Mouse (Mus musculus) kidney, adult 2 months (tissue): Measurements from ENCODE around the gene Ccdc194.

ENCODE experiments used
- CTCF ChIP-seq: fragments of 200-500 bp; conservative IDR thresholded peaks from 2 replicates; pipeline ENCODE4 v1.5.1; 2011; ENCODE audit warnings: low read depth, mild to moderate bottlenecking, control low read depth, low read length, moderate library complexity, mixed read lengths; ENCODE audit not compliant: insufficient read depth, insufficient read length
- POLR2A ChIP-seq: fragments of 200-500 bp; IDR thresholded peaks from one replicate; pipeline ENCODE4 v1.6.1; 2011; ENCODE audit warnings: low read depth, low read length, control low read depth

DNA sequence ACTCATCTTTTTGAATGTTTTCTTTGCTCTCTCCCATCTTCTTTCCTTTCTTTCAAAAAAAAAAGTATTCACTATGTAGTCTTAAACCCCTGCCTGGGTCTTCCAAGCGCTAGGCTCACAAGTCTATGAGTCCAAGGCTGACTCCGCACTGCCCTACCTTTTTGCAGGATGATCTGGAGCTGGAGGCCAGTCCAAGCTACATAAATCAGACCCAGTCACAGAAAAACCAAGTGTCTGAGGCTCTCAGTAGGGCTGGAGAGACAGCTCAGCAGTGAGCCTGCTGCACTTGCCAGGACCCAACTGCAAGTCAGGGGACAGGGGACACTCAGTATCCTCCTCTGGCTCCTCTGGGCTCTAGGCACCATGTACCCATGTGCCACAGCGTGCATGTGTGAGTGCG is 21.2 kb downstream of the Ccdc194 start:
- TF ChIP-seq CTCF, result no peak
- TF ChIP-seq POLR2A, result no peak
